Mouse (Mus musculus): ENCODE measurements around the gene Btg1-ps2. TPM values are rescaled to one million over a fixed set of nuclear protein-coding genes. Genes with fewer than 3 reads are reported as not detected.
"Not testable (repeated sequence)": the region's sequence is repeated elsewhere in the genome, so short reads cannot be mapped to it uniquely, and the experiment has no call there.

Gene Btg1-ps2
- not detected for total RNA-seq (2021)
- long read RNA-seq, experiment 1 = 0 reads
- long read RNA-seq, experiment 2 = 0 reads

DNA sequence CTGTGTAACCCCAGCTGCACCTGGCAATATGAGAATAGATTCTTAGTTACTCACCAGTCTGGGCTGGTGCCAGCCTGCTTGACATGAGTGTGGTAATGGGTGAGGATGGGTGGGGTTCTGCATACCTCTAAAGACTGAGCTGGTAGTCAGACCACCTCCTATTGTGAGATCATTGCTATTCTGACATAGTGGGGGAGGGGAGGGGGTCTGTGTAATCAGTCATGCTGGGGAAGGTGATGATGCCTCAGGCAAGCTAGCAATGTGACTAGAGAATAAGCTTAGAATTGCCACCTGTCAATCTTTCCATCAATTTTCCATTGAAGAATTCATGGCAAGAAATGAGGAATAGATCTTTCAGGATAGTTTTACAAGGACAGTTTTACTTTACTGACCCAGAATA is at the start of gene Btg1-ps2:
TSS of gene Btg1-ps2 (minus strand) at position 101 of the 400 bp plus-strand sequence.
- DNase-seq = not testable (repeated sequence)

DNA sequence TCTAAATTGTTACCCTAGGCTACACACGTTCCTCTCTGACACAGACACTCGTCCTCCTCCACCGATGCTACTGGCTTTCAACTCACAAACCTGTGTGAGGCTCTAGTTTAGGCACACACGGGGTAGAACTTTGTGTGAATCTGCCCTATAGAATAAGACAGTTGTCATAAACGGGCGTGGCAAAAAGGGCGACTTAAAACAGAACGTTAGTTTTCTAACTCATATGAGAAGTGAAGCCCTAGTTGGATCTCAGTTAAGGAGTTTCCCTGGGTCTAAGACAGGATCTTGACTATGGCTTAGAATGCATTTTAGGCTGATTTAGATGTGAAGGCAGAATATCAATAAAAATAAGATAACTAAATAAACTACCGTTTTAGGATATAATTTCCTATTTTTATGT is 42.1 kb upstream of the Btg1-ps2 start, which contains the start of gene Rhox11:
TSS of gene Rhox11 (minus strand) at position 101 of the 400 bp plus-strand sequence.
- DNase-seq = no peak

DNA sequence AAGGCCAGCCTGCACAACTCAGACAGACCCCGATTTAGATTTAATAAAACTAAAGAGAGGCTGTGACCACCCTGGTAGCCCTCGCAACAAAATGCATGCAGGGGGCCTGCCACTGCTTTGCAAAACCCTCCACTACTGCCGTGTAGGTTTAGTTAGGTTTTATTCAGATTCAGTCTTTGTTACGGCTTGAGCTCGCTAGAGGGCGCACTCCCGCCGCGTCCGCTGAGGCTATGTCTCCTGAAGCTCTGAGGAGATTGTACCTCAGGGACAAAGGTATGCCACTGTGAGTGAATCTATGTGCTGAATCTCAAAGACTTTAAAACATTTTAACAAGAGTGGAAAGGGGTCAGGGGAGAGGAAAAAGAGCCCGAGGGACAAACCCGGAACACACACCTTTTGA is 41.3 kb upstream of the Btg1-ps2 start:
- DNase-seq = peak; percentile 45

DNA sequence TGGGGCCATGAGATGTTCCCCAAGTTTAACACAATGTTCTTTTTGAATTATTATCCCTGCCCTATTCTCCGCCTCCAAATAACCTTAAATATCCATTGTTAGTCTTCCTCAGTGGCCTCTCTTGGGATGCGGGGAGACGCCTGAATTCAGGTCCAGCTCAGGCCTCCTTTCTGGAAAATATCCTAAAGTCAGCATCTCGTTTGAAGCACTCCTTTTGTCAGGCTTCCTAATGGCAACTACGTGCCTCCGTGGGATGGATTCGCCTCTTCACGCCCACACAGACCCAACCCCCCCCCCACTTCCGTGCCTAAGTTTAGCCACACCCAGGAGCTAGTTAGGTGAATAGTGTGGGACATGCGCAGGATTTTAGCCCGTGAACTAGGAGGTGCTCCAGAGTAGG is 23.3 kb upstream of the Btg1-ps2 start, which contains the start of gene Rhox10:
TSS of gene Rhox10 (plus strand) at position 301 of the 400 bp plus-strand sequence.
- no peak for DNase-seq

DNA sequence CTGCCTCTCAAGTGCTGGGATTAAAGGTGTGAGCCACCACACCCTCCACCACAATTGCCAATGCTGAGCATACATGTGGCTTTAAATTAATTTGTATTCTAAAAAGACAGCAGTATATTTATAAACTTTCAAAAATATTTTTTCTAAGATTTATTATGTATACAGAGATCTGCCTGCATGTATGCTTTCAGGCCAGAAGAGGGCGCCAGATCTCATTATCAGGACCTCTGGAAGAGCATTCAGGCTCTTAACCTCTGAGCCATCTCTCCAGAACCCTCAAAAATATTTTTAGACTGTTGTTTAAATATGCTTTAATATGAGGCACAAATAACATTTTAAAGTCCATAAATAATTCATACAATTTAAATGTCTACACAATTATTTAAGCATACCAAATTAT is 18.6 kb upstream of the Btg1-ps2 start:
- DNase-seq = no peak

DNA sequence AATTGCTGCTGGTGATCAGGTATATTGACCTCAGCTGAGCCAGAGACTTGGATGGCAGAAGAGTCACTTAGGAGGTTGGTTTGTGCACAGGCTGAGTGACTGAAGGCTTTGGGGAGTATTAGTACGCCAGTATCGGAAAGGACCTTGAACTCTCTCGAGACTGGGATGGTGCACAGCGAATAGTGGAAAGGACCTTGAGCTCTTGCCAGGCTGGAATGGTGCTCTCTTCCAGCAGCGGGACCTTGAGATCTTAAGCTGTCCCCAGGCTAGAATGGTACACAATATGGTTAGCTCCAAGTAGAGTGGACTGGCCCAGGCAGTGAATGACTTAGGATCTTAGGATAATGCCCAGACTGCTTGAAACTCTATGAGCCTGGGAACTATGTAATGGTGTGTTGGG is 3.2 kb downstream of the Btg1-ps2 start:
- no peak for DNase-seq

DNA sequence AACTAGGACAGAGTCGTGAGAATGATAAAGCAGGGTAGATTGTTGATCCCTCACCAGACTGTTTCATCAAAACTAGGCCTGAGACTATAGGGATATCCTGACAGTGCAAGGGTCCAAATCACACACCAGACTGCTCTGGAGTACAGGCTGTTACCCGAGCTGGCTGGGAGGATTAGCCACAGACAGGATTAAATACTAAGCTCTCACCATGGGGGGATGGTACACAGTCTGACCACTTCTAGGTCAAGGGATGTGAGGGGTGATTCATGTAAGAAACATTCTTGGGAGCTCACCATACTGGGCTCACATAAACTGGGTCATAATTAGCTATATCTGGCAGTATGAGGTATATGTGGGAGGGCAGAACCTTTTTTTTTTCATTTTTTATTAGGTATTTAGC is 9.1 kb downstream of the Btg1-ps2 start:
- DNase-seq = no peak

DNA sequence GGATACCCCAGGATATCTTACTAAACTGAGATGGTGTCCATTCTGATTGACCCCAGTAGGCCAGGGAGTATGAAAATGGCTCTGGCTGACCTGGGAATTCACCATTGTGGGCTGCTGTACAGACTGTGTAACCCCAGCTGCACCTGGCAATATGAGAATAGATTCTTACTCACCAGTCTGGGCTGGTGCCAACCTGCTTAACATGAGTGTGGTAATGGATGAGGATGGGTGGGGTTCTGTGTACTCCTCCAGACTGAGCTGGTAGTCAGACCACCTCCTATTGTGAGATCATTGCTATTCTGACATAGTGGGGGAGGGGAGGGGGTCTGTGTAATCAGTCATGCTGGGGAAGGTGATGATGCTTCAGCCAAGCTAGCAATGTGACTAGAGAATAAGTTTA is 24.3 kb downstream of the Btg1-ps2 start, which contains the start of gene Btg1-ps1:
TSS of gene Btg1-ps1 (minus strand) at position 219 of the 400 bp plus-strand sequence.
- not testable (repeated sequence) for DNase-seq

DNA sequence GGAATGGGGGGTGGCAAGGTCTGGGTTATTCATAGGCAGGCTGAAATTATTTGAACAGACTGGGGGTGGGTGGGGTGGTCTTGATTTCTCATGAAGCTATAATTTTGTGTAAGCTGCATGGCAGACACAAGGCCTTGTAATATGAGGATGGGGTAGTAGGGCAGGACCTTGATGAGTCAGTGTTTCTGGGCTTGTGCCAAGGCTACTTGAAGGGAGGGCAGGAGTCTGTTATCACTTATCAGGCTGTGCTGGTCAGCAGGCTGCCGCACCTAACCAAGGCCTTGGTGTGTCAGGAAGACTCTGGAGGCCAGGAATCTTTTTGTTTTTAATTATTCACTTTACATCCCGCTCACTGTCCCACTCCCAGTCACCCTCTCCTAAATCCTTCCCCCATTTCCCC is 34.2 kb downstream of the Btg1-ps2 start:
- no peak for DNase-seq

Other genes with a start within 250 kb of the Btg1-ps2 start
- not detected for gene Rhox5, start 238.3 kb downstream of the Btg1-ps2 start, total RNA-seq (2021)
- gene Rhox6, start 216.2 kb downstream of the Btg1-ps2 start, total RNA-seq (2021) = not detected
- not detected for gene Rhox7a, start 211.4 kb downstream of the Btg1-ps2 start, total RNA-seq (2021)
- gene Rhox8, start 164.2 kb downstream of the Btg1-ps2 start, total RNA-seq (2021) = not detected
- not detected for gene Rhox7b, start 145.9 kb downstream of the Btg1-ps2 start, total RNA-seq (2021)
- not detected for gene Rhox9, start 141.3 kb downstream of the Btg1-ps2 start, total RNA-seq (2021)
- gene Btg1-ps1, start 24.3 kb downstream of the Btg1-ps2 start, total RNA-seq (2021) = not detected
- gene Rhox10, start 23.4 kb upstream of the Btg1-ps2 start, total RNA-seq (2021) = not detected
- not detected for gene Rhox11, start 42.0 kb upstream of the Btg1-ps2 start, total RNA-seq (2021)
- gene Rhox12, start 67.8 kb upstream of the Btg1-ps2 start, total RNA-seq (2021) = not detected
- not detected for gene Rhox13, start 78.1 kb upstream of the Btg1-ps2 start, total RNA-seq (2021)
- 1 to 10 TPM; 8.2 to 9.8 TPM for gene Zbtb33, start 146.7 kb upstream of the Btg1-ps2 start, total RNA-seq (2021)
- gene Tmem255a, start 209.3 kb upstream of the Btg1-ps2 start, total RNA-seq (2021) = 10 to 100 TPM in 1 of 2 experiments, 1 to 10 TPM in 1; 8.7 to 11.5 TPM